Mouse (Mus musculus) lung, postnatal 0 days (tissue): ENCODE measurements around the gene Sh3rf1. TPM values are rescaled to one million over a fixed set of nuclear protein-coding genes. Genes with fewer than 3 reads are reported as not detected.
A peak's percentile ranks its signal among the peaks of the same experiment; 100 is the strongest.

ENCODE experiments used
- ATAC-seq: fragments of 200-750 bp; cut with Nextera tagmentation; 2 replicates; pipeline ENCODE4 v1.8.0; 2017; ENCODE audit warnings: moderate library complexity
- DNase-seq: peaks from one replicate; pipeline ENCODE4 v3.0.0-alpha.2; 2016; ENCODE audit warnings: low spot score
- H3K27ac ChIP-seq: fragments of 300-500 bp; sonication (generic); 2 replicates; pipeline ENCODE4 v1.5.1; 2014; ENCODE audit warnings: antibody characterized with exemption, mild to moderate bottlenecking, low read length, mixed read lengths
- H3K27me3 ChIP-seq: fragments of 300-500 bp; sonication (generic); replicated peaks from 2 replicates; pipeline ENCODE4 v1.6.1; 2014; ENCODE audit warnings: low read length, mixed read lengths; ENCODE audit not compliant: insufficient read depth
- H3K36me3 ChIP-seq: fragments of 300-500 bp; sonication (generic); 2 replicates; pipeline ENCODE4 v1.6.1; 2014; ENCODE audit warnings: low read length, mixed read lengths; ENCODE audit not compliant: insufficient read depth
- H3K4me1 ChIP-seq: fragments of 300-500 bp; sonication (generic); 2 replicates; pipeline ENCODE4 v1.6.1; 2014; ENCODE audit warnings: antibody characterized with exemption, low read depth, low read length, mixed read lengths; ENCODE audit not compliant: insufficient read depth
- H3K4me2 ChIP-seq: fragments of 300-500 bp; sonication (generic); replicated peaks from 2 replicates; pipeline ENCODE4 v1.6.1; 2014; ENCODE audit warnings: low read depth, mild to moderate bottlenecking, low read length, moderate library complexity, mixed read lengths
- H3K4me3 ChIP-seq: fragments of 300-500 bp; sonication (generic); 2 replicates; pipeline ENCODE4 v1.5.1; 2014; ENCODE audit warnings: low read depth, low read length
- H3K9ac ChIP-seq: fragments of 300-500 bp; sonication (generic); replicated peaks from 2 replicates; pipeline ENCODE4 v1.6.1; 2014; ENCODE audit warnings: low read depth, mild to moderate bottlenecking
- H3K9me3 ChIP-seq: fragments of 300-500 bp; sonication (generic); 2 replicates; pipeline ENCODE4 v1.6.1; 2016; ENCODE audit warnings: low read length, mixed read lengths
- CTCF ChIP-seq: IDR thresholded peaks from 2 replicates; pipeline ENCODE4 v1.5.1; 2016; ENCODE audit warnings: antibody characterized with exemption, mild to moderate bottlenecking
- EP300 ChIP-seq: IDR thresholded peaks from 2 replicates; pipeline ENCODE4 v1.6.1; 2016; ENCODE audit warnings: antibody characterized with exemption, mild to moderate bottlenecking, control low read depth
- WGBS: fragments of 180-500 bp; shearing (Covaris S2); extraction: QIAGEN DNeasy Blood & Tissue Kit; methylation state at CpG from one replicate; pipeline ENCODE4 v1.1.7; 2014; 5-methylcytosine and 5-hydroxymethylcytosine counted together
- polyA plus RNA-seq: library from polyadenylated mRNA; unstranded; fragments of >200 nt; fragmentation: Nextera tagmentation; extraction: Ambion mirVana; gene quantifications from 2 replicates; pipeline ENCODE4 v1.2.1, GENCODE M21; 2015

Gene Sh3rf1
- polyA plus RNA-seq, 1 experiment from 2014 or later: 11.2 TPM

DNA sequence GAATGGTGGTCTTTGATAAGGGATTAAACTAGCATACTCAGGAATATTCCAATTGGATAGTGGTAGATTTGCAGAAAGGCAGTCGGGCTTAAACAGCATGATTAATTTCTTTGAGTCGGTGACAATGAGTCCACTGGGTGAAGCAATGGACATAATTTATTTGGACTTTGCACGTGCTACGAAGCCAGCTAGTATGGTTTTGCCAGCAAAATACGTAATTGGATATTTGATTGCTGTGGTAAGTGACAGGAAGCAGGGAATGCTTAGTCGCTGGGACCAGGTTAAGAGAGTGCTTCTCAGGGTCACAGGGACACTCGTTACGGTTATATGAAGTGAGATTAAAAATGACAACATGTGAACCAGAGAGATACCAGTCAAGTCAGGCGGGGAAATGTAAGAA lies 164.7 kb downstream of the Sh3rf1 start:
- 52% methylated on average over 9 of the region's 9 CpGs for WGBS
- H3K9me3 ChIP-seq: no peaks in the 10 kb centered on the region
- TF ChIP-seq CTCF (no peak), EP300 (no peak)
- H3K36me3 ChIP-seq: peaks cover 5% of the 10 kb centered on the region; the same call in 1 of the 2 replicates
- DNase-seq: no peak
- H3K27ac ChIP-seq: no peak overlapping the region
- no peaks in the 10 kb centered on the region for H3K27me3 ChIP-seq
- H3K4me3 ChIP-seq: no peak overlapping the region
- no peak overlapping the region for H3K9ac ChIP-seq
- no peak overlapping the region for H3K4me2 ChIP-seq
- peaks cover 11% of the 10 kb centered on the region; the same call in 1 of the 2 replicates for H3K4me1 ChIP-seq
- ATAC-seq: no peak

GRCm38 (mm10) chr8:61390307-61391057 lies 166.8 kb downstream of the Sh3rf1 start:
- Histone ChIP-seq H3K4me1 (peaks cover 5% of the 10 kb centered on the region; the same call in 1 of the 2 replicates), H3K36me3 (no peaks in the 10 kb centered on the region), H3K9ac (no peak overlapping the region), H3K4me3 (no peak overlapping the region), H3K4me2 (no peak overlapping the region), H3K27ac (peak overlapping the region; percentile 26; the same call in 1 of the 2 replicates), H3K27me3 (no peaks in the 10 kb centered on the region), H3K9me3 (no peaks in the 10 kb centered on the region)
- TF ChIP-seq CTCF: no peak
- TF ChIP-seq EP300: no peak
- WGBS: 69% methylated on average over 18 of the region's 18 CpGs
- ATAC-seq (no peak), DNase-seq (no peak)

- H3K27ac ChIP-seq: peak overlapping the region; percentile 26; the same call in 1 of the 2 replicates
- H3K9me3 ChIP-seq: no peaks in the 10 kb centered on the region
- WGBS: 40% methylated on average over 13 of the region's 13 CpGs
These were observed 167.4 kb downstream of the Sh3rf1 start for GRCm38 (mm10) chr8:61391058-61391434.

DNA sequence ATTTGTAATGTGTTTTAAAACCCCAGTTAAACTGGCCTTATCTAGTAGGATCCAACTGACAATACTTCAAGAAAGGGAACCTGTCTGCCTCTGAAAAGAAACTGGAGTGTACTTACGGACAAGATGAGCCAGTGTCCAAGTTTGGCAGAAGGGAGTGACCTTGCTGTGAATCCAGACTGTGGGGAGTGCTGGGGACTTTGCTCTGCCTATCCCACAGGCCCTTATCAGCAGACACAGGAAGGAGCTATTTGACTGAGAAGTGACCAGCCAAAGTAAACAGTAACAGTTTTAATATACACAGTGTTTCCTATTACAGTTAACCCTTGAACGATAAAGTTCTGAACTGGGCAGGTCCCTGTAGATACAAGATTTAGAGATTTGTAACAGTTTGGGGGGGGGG lies 173.5 kb downstream of the Sh3rf1 start:
- Histone ChIP-seq H3K27me3 (no peaks in the 10 kb centered on the region), H3K9me3 (no peaks in the 10 kb centered on the region), H3K4me2 (no peak overlapping the region), H3K9ac (no peak overlapping the region), H3K36me3 (no peaks in the 10 kb centered on the region), H3K4me3 (no peak overlapping the region), H3K27ac (peak overlapping the region; percentile 64), H3K4me1 (no peaks in the 10 kb centered on the region; the same call in 1 of the 2 replicates)
- 6% methylated on average over 2 of the region's 2 CpGs for WGBS
- ATAC-seq: peak; percentile 75
- DNase-seq: peak; percentile 81
- TF ChIP-seq EP300 (peak; percentile 59), CTCF (no peak)

More at GRCm38 (mm10) chr8:61391058-61391434, 167.4 kb downstream of the Sh3rf1 start:
- DNase-seq (peak; percentile 83), ATAC-seq (peak; percentile 76)
- no peaks in the 10 kb centered on the region for H3K27me3 ChIP-seq
- peaks cover 5% of the 10 kb centered on the region; the same call in 1 of the 2 replicates for H3K4me1 ChIP-seq
- no peak overlapping the region for H3K4me3 ChIP-seq
- TF ChIP-seq EP300: 0 out of 2 replicates have a peak, but pooled peaks have one; percentile 28
- TF ChIP-seq CTCF: no peak; the same call in 1 of the 2 replicates
- H3K36me3 ChIP-seq: no peaks in the 10 kb centered on the region
- no peak overlapping the region for H3K9ac ChIP-seq
- no peak overlapping the region for H3K4me2 ChIP-seq

DNA sequence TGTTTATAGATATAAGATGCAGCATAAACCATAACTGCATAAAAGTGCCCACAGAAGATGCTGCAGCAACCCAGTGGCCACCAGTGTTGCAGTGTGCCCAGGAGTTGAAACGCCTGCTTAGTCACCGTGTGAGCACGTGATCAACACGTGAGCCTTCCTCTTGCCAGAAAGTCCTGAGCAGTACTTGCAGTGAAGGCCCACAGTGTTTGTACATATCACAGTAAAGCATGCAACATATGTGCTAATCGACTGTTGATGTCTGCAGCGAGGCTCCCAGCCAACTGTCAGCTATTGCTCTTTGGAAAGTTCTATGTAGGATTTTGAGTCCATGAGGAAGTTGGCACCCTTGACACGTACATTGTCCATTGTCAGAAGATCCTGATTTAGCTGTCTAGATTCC lies 174.1 kb downstream of the Sh3rf1 start:
- no peak overlapping the region for H3K4me2 ChIP-seq
- H3K27ac ChIP-seq: 0 out of 2 replicates have a peak overlapping the region, but pooled peaks have one; percentile 0
- DNase-seq (peak; percentile 93), ATAC-seq (peak; percentile 90)
- H3K9ac ChIP-seq: no peak overlapping the region
- H3K9me3 ChIP-seq: no peaks in the 10 kb centered on the region
- H3K36me3 ChIP-seq: no peaks in the 10 kb centered on the region
- no peaks in the 10 kb centered on the region; the same call in 1 of the 2 replicates for H3K4me1 ChIP-seq
- whole genome bisulfite sequencing: 13% methylated on average over 7 of the region's 7 CpGs
- no peak; the same call in 1 of the 2 replicates for TF ChIP-seq EP300
- TF ChIP-seq CTCF: 0 out of 2 replicates have a peak, but pooled peaks have one; percentile 8
- H3K27me3 ChIP-seq: no peaks in the 10 kb centered on the region
- no peak overlapping the region for H3K4me3 ChIP-seq

DNA sequence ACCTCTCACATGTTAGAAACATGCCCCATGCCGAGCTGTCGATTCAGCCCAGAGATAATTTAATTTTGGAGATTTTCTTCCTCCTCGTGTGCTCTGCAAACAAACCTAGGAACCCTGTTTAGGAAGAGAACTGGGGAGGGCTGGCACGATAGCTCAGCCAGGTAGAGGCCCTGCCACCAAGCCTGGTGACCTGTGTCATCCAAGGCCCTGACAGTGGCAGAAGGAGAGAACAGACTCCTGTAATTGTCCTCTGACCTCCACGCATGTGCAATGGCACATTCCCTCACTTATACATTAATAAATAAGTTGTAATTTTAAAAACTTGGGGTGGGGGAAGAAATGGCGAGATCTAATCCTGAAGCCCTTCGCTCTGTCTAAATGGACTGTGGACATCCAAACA lies 179.2 kb downstream of the Sh3rf1 start:
- Histone ChIP-seq H3K36me3 (no peaks in the 10 kb centered on the region), H3K27me3 (no peaks in the 10 kb centered on the region), H3K9ac (no peak overlapping the region), H3K9me3 (no peaks in the 10 kb centered on the region), H3K27ac (no peak overlapping the region), H3K4me3 (no peak overlapping the region), H3K4me2 (no peak overlapping the region), H3K4me1 (no peaks in the 10 kb centered on the region)
- TF ChIP-seq CTCF (no peak), EP300 (no peak)
- DNase-seq (no peak), ATAC-seq (no peak)
- 76% methylated on average over 7 of the region's 7 CpGs for WGBS
